Mouse (Mus musculus): ENCODE data around the gene Zfp324.

The Zfp324 gene

GRCm38 (mm10) chr7:12966104-12966845 is 637 bp downstream of the Zfp324 start:
- DNase-seq (ENCODE audit: low read depth, low spot score) = no peak

DNA sequence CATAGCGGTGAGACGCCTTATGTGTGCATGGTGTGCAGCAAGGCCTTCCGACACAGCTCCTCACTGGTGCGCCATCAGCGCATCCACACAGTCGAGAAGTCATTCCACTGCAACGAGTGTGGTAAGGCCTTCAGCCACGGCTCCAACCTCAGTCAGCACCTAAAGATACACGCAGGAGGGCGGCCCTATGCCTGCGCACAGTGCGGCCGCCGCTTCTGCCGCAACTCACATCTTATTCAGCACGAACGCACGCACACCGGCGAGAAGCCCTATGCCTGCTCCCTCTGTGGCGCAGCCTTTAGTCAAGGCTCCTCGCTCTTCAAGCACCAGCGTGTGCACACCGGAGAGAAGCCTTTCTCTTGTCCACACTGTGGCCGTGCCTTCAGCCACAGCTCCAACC is 5.3 kb downstream of the Zfp324 start:
- DNase-seq (ENCODE audit: low read depth, low spot score) = no peak

- peak; percentile 97 for DNase-seq (ENCODE audit: low read depth, low spot score)
Measured at GRCm38 (mm10) chr7:12977682-12978389, 12.2 kb downstream of the Zfp324 start, which contains the start of gene Zfp446. TSS of gene Zfp446 (plus strand) at chr7:12977848.

- DNase-seq (ENCODE audit: low read depth, low spot score) = no peak
Measured at GRCm38 (mm10) chr7:12978931-12979722, 13.5 kb downstream of the Zfp324 start.

DNA sequence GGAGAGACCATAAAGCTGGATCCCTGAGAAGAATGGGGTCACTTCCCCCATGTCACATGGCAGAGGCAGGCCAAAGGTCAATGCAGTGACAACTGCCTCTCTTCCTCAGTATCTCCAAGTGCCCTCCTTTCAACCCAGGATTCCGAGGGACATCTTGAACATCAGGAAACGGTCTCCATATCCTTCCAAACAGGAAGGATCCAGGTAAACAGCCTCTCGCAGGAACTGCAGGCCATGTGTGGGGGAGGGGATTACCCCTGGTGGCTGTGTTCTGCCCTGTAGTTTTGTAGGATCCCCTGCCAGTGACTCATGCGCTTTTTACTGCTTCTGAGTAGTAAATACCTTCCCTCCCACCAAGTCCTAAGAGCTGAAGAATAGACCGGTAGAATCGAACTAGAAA is 14.1 kb downstream of the Zfp324 start:
- DNase-seq (ENCODE audit: low read depth, low spot score) = no peak

DNA sequence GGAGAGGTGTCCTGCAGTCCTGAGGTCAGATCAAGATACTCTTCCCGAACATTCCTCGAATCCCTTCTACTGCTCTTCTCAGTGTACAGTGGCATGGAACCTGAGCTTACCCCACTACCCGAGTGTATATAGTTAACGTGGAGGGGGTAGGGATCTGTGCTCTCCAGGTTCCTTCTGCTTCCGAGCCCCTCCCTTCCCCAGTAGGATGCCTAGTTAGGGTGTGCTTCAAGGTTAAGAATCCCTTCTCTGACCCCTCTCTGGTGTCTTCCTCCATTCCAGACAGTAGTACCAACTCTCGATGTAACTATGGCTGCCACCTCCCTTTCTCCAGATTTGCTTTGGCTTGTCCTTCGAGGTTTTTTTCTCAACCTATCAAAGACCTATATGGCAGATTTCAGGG is 14.7 kb downstream of the Zfp324 start:
- DNase-seq (ENCODE audit: low read depth, low spot score) = no peak

- DNase-seq (ENCODE audit: low read depth, low spot score) = no peak
Measured at GRCm38 (mm10) chr7:12985724-12986123, 20.1 kb downstream of the Zfp324 start.

DNA sequence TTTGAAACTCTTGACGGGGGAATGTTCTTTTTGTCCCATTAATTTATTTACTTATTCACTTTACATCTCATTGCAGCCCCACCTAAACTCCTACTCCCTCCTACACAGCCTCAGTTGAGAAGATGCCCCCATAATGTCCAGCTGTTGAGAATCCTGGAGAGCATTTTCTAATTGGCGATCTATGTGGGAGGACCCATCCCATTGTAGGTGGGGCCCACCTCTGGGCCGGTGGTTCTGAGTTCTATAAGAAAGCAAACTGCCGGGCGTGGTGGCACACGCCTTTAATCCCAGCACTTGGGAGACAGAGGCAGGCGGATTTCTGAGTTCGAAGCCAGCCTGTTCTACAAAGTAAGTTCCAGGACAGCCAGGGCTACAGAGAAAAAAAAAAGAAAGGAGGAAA is 21.3 kb downstream of the Zfp324 start:
- DNase-seq (ENCODE audit: low read depth, low spot score) = no peak

DNA sequence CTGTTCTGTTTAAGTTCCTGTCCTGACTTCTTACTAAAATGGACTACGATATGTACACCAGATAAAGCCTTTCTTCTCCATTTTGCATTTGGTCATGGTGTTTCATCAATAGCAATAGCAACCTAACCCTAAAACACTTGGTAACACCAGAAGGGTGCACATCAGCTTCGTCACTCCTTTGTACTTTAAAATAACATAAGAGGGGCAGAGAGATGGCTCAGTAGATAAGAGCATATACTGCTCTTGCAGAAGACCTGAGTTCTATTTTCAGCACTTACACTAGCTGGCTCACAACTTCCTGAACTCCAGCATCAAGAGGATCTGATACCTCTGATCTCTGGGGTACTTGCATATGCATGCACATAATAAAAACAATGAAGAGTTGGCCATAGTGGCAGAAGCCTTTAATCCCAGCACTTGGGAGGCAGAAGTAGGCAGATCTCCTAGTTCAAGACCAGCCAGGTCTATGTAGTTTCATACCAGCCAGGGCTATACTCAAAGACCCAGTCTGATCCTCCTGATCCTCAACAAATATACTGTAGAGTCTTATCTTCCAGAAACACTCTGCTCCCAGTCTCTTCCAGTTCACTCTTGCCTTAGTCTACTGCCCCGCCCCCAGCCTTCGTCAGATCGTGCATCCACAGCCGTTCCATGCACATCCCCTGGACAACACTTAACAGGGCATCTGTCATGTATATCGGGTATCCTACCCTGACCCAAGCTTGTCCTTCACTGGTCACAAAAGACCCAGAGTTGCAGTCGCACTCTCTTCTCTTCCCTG is 22.0 kb downstream of the Zfp324 start:
- no peak for DNase-seq (ENCODE audit: low read depth, low spot score)

- DNase-seq (ENCODE audit: low read depth, low spot score) = no peak
Measured at GRCm38 (mm10) chr7:12992222-12992621, 26.6 kb downstream of the Zfp324 start.

DNA sequence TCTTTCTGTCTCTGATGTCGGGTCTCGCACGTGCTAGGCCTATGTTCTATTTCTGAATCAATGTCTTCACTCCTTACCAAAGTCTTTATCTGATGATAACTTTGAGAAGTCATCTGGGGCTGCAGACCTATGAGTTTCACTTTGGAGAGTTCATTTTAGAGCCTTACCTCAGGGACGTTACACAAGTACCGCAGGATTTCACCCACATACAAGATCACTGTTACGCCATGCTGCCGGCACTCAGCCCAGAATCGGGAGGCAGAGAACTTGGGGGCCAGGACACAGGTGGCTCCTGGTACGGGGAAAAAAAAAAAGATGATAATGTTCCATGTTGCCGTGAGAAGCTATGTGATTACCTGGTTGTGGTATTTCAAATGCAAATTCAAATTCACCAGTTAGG is 27.5 kb downstream of the Zfp324 start:
- no peak for DNase-seq (ENCODE audit: low read depth, low spot score)

- DNase-seq (ENCODE audit: low read depth, low spot score) = no peak
Measured at GRCm38 (mm10) chr7:12995862-12996261, 30.2 kb downstream of the Zfp324 start.

- DNase-seq (ENCODE audit: low read depth, low spot score) = no peak
Measured at GRCm38 (mm10) chr7:12997230-12997629, 31.6 kb downstream of the Zfp324 start.

GRCm38 (mm10) chr7:12998053-12998452 is 32.4 kb downstream of the Zfp324 start, which contains the start of gene Slc27a5:
TSS of gene Slc27a5 (minus strand) at chr7:12998192.
- DNase-seq (ENCODE audit: low read depth, low spot score) = no peak

DNA sequence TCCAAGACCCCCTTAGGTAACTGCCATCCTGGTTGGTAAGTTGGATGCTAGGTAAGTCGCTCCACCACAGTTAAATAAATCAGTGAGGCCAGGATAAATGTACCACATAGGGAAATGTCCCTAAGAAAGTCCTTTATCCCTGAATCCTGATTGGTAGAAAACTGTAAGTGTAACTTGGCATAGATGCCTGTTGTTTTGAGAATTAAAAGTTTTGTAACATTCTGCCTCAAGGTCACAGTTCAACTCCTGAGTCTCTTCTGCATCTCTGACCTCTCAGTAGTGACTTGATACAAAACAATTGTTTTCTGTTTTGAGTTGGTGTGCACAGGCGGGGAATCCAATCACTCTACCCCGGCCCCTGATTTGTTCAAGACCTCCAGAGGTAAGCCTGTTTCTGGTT is 33.2 kb downstream of the Zfp324 start, which contains the start of gene Trim28:
Gene Trim28 (plus strand): TSS at position 264 of the 400 bp plus-strand sequence.
- DNase-seq (ENCODE audit: low read depth, low spot score) = no peak

- DNase-seq (ENCODE audit: low read depth, low spot score) = no peak
Measured at GRCm38 (mm10) chr7:13001584-13001983, 35.9 kb downstream of the Zfp324 start.

- DNase-seq (ENCODE audit: low read depth, low spot score) = no peak
Measured at GRCm38 (mm10) chr7:13003380-13003779, 37.7 kb downstream of the Zfp324 start.

DNA sequence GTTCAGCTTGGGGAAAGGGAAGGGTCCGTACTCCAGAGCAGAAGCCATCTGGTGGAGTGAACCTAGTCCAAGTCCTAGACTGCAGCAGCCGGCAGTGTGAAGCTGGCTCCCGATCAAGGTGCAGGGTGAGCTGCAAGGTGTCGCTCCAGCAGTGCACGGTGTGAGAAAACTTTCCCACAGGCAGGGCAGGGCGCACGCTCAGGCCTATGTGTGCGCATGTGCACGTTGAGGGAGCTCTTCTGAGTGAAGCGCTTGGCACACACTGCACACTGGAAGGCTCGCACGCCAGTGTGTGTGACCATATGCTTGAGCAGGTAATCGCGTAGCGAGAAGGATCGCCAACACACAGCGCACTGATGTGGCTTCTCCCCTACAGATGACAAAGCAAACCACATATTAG is 40.4 kb downstream of the Zfp324 start:
- no peak for DNase-seq (ENCODE audit: low read depth, low spot score)

- DNase-seq (ENCODE audit: low read depth, low spot score) = no peak
Measured at GRCm38 (mm10) chr7:13006531-13006930, 40.9 kb downstream of the Zfp324 start.

- DNase-seq (ENCODE audit: low read depth, low spot score) = no peak
Measured at GRCm38 (mm10) chr7:13007341-13008092, 41.9 kb downstream of the Zfp324 start.
